Mouse (Mus musculus) MEL (cell line): ENCODE results near the gene Nt5dc2.

ENCODE experiments used
- CTCF ChIP-seq, 3 experiments: IDR thresholded peaks in 2 of 3; conservative IDR thresholded peaks in 1 of 3; 2 replicates each; pipeline ENCODE4 v1.5.1; 2011 to 2012; ENCODE audit warnings: low read length in 3 of 3, low read depth in 2 of 3, mild to moderate bottlenecking in 2 of 3, improper control_type of control experiment in 1 of 3, inconsistent platforms in 1 of 3, mixed read lengths in 1 of 3, moderate library complexity in 1 of 3; ENCODE audit not compliant: control insufficient read depth in 1 of 3, insufficient read depth in 1 of 3, poor library complexity in 1 of 3, severe bottlenecking in 1 of 3
- EP300 ChIP-seq, 2 experiments: IDR thresholded peaks; 2 replicates each; pipeline ENCODE4 v1.6.1; 2011; ENCODE audit warnings: improper control_type of control experiment in 2 of 2, low read length in 2 of 2, low read depth in 1 of 2, mild to moderate bottlenecking in 1 of 2
- GATA1 ChIP-seq: IDR thresholded peaks from 2 replicates; pipeline ENCODE4 v1.6.1; 2011; ENCODE audit warnings: low read depth, low read length, improper control_type of control experiment
- HCFC1 ChIP-seq: IDR thresholded peaks from 2 replicates; pipeline ENCODE4 v1.6.1; 2012; ENCODE audit warnings: low read depth, mild to moderate bottlenecking, inconsistent platforms, low read length, improper control_type of control experiment, moderate library complexity
- MAX ChIP-seq: IDR thresholded peaks from 2 replicates; pipeline ENCODE4 v1.6.1; 2011; ENCODE audit warnings: low read length, improper control_type of control experiment
- POLR2A ChIP-seq, 2 experiments: IDR thresholded peaks; 2 replicates each; pipeline ENCODE4 v1.6.1; 2011 to 2012; ENCODE audit warnings: low read length in 2 of 2, mild to moderate bottlenecking in 2 of 2, control low read depth in 1 of 2, improper control_type of control experiment in 1 of 2, low read depth in 1 of 2, moderate library complexity in 1 of 2; ENCODE audit not compliant: control insufficient read depth in 1 of 2, insufficient read depth in 1 of 2, poor library complexity in 1 of 2
- RCOR1 ChIP-seq: IDR thresholded peaks from 2 replicates; pipeline ENCODE4 v1.6.1; 2012; ENCODE audit warnings: low read depth, mild to moderate bottlenecking, inconsistent platforms, low read length, improper control_type of control experiment
- SMC3 ChIP-seq: IDR thresholded peaks from 2 replicates; pipeline ENCODE4 v1.6.1; 2011; ENCODE audit warnings: low read depth, low read length, improper control_type of control experiment
- USF1 ChIP-seq: IDR thresholded peaks from 2 replicates; pipeline ENCODE4 v1.6.1; 2014; ENCODE audit warnings: low read depth, mild to moderate bottlenecking, inconsistent platforms, low read length, improper control_type of control experiment, moderate library complexity
- ZMIZ1 ChIP-seq: IDR thresholded peaks from 2 replicates; pipeline ENCODE4 v1.6.1; 2012; ENCODE audit warnings: low read depth, mild to moderate bottlenecking, inconsistent platforms, low read length, improper control_type of control experiment, moderate library complexity
- ZNF384 ChIP-seq: IDR thresholded peaks from 2 replicates; pipeline ENCODE4 v1.6.1; 2012; ENCODE audit warnings: low read depth, mild to moderate bottlenecking, inconsistent platforms, low read length, improper control_type of control experiment

- no peak for TF ChIP-seq ZMIZ1
- no peak for TF ChIP-seq POLR2A (IDR thresholded peaks at IDR 0.05; ENCODE audit: control insufficient read depth in 1 of 2, insufficient read depth in 1 of 2, low read depth in 1 of 2, low read length in 2 of 2, poor library complexity in 1 of 2)
- no peak for TF ChIP-seq RCOR1
- TF ChIP-seq CTCF (IDR thresholded peaks at IDR 0.05 in 2 of 3, conservative IDR thresholded peaks at IDR 0.05 in 1 of 3; ENCODE audit: control insufficient read depth in 1 of 3, insufficient read depth in 1 of 3, low read depth in 2 of 3, low read length in 3 of 3, poor library complexity in 1 of 3, severe bottlenecking in 1 of 3) = no peak
- no peak for TF ChIP-seq SMC3
- TF ChIP-seq EP300 (IDR thresholded peaks at IDR 0.05; ENCODE audit: low read depth in 1 of 2, low read length in 2 of 2) = no peak
- no peak for TF ChIP-seq MAX
- TF ChIP-seq USF1 = no peak
- no peak for TF ChIP-seq HCFC1
- no peak for TF ChIP-seq GATA1
- no peak for TF ChIP-seq ZNF384
Measured at GRCm38 (mm10) chr14:31168425-31168824, 37.6 kb downstream of the Nt5dc2 start, which contains the start of gene Stab1.
